Comparison of ENCODE assay signal across 11 mouse cellular contexts in genomic region chr2:145905156-145905555, GRCm38 (mm10). TPM values are rescaled to one million over a fixed set of nuclear protein-coding genes. Genes with fewer than 3 reads are reported as not detected.
A peak's percentile ranks its signal among the peaks of the same experiment; 100 is the strongest.
DNase-seq lines count a peak whose midpoint lies in the region; ATAC-seq and TF ChIP-seq lines count a peak whose summit lies in the region.
"Had no signal": no experiment of that assay in that cellular context is flagged by ENCODE, and none has a peak within 500 bp of the region (broad histone marks: within the 10 kb centered on the region; RNA-seq: fewer than 3 reads in every experiment).

No protein-coding gene starts in this region.

- ATAC-seq in heart, embryonic 11.5 days (replicated peaks; ENCODE audit: insufficient number of reproducible peaks, low FRiP score, low TSS enrichment): no peak
- ATAC-seq in megakaryocyte, adult 5-6 weeks (ENCODE audit: poor library complexity, severe bottlenecking): no peak

- H3K4me1 ChIP-seq in heart, embryonic 11.5 days (ENCODE audit: control insufficient read depth, insufficient read depth, low read length): peaks cover 14% of the 10 kb centered on the region
- H3K4me1 ChIP-seq in megakaryocyte, embryonic 14.5 days: peaks cover 38% of the 10 kb centered on the region
- peaks cover 14% of the 10 kb centered on the region for H3K4me1 ChIP-seq in lung, adult 2 months (ENCODE audit: control insufficient read depth, insufficient read depth, low read length)

- no peak for TF ChIP-seq POLR2A in lung, adult 2 months (IDR thresholded peaks at IDR 0.05; ENCODE audit: borderline replicate concordance, extremely low read depth, low read depth, low read length)

- 76% methylated on average over 6 of the region's 6 CpGs for WGBS in heart, embryonic 11.5 days (ENCODE audit: insufficient replicate concordance)
- 74% methylated on average over 6 of the region's 6 CpGs for WGBS in lung, adult 2 months

- peaks cover 9% of the 10 kb centered on the region for H3K36me3 ChIP-seq in heart, embryonic 11.5 days (ENCODE audit: control insufficient read depth, insufficient read depth, low read length)
- H3K36me3 ChIP-seq in megakaryocyte, embryonic 14.5 days (replicated peaks; ENCODE audit: low read length): peaks cover 44% of the 10 kb centered on the region

- no peaks in the 10 kb centered on the region for H3K27me3 ChIP-seq in heart, embryonic 11.5 days (ENCODE audit: control insufficient read depth, insufficient read depth, low read length)
- no peaks in the 10 kb centered on the region for H3K27me3 ChIP-seq in megakaryocyte, embryonic 14.5 days (replicated peaks)

- no peak overlapping the region for H3K9ac ChIP-seq in heart, embryonic 11.5 days (ENCODE audit: low read depth, low read length)

- no peak overlapping the region for H3K4me3 ChIP-seq in heart, embryonic 11.5 days (ENCODE audit: low read depth, low read length)
- peak overlapping the region; percentile 23 for H3K4me3 ChIP-seq in megakaryocyte, embryonic 14.5 days (replicated peaks)
- no peak overlapping the region for H3K4me3 ChIP-seq in lung, adult 2 months (replicated peaks; ENCODE audit: extremely low read depth, low read depth, low read length)

- no peak for TF ChIP-seq CTCF in lung, adult 2 months (IDR thresholded peaks at IDR 0.05; ENCODE audit: insufficient read depth, low read length)

- 0 out of 2 replicates have a peak overlapping the region, but pooled peaks have one; percentile 85 for H3K4me2 ChIP-seq in heart, embryonic 11.5 days

- peak overlapping the region; percentile 17; the same call in 1 of the 2 replicates for H3K27ac ChIP-seq in heart, embryonic 11.5 days (ENCODE audit: low read depth, low read length)
- H3K27ac ChIP-seq: left cerebral cortex, adult 2 months had no signal

- no peaks in the 10 kb centered on the region for H3K9me3 ChIP-seq in heart, embryonic 11.5 days (replicated peaks; ENCODE audit: control insufficient read depth, low read length)
- no peaks in the 10 kb centered on the region for H3K9me3 ChIP-seq in megakaryocyte, embryonic 14.5 days

- DNase-seq in heart, adult 9 months (ENCODE audit: low spot score in 2 of 2): no peak
- peak; percentile 32 for DNase-seq in NIH3T3 (ENCODE audit: low read depth)
- DNase-seq in natural killer cell, adult 2 months (ENCODE audit: low spot score in 2 of 2): peak; percentile 31 to 42
- DNase-seq in lung, adult 2 months: no peak
- DNase-seq in adrenal gland, adult 8-10 months: no peak
- DNase-seq: adrenal gland, adult 2 months; right cerebral cortex, adult 18-20 months had no signal

RNA-seq across cellular contexts. Expression of gene Naa20, which starts 3.3 kb away (rescaled TPM):
- 185 and 189 TPM in 2 replicates for polyA plus RNA-seq in heart, embryonic 11.5 days (2014; fragmentation: Nextera tagmentation; extraction: Ambion mirVana)
- 15.8 and 55.3 TPM in 2 replicates for polyA plus RNA-seq in megakaryocyte, embryonic 14.5 days (2012; ENCODE audit: insufficient read depth, low replicate concordance)
- 63.9 and 90.0 TPM in 2 replicates for total RNA-seq in megakaryocyte, adult 5-6 weeks (2015)
- total RNA-seq in megakaryocyte, adult 5-6 weeks (2017): 57.8 and 62.5 TPM in 2 replicates
- 23.5 and 27.3 TPM in 2 replicates for polyA plus RNA-seq in lung, adult 2 months (2012; rRNA removed)
- 10 to 100 TPM; 42.6 to 53.3 (median 52.5) TPM for total RNA-seq in adrenal gland, adult 8-10 months (2022)

RNA-seq across cellular contexts. Expression of gene Cfap61, which starts 29.4 kb away (rescaled TPM):
- 0.10 and 1.1 TPM in 2 replicates for polyA plus RNA-seq in heart, embryonic 11.5 days (2014; fragmentation: Nextera tagmentation; extraction: Ambion mirVana)
- polyA plus RNA-seq in megakaryocyte, embryonic 14.5 days (2012; ENCODE audit: insufficient read depth, low replicate concordance): not detected in 2 replicates
- total RNA-seq in megakaryocyte, adult 5-6 weeks (2015): 0.07 TPM in 1 of 2 replicates, not detected in the other
- 0.24 and 0.44 TPM in 2 replicates for total RNA-seq in megakaryocyte, adult 5-6 weeks (2017)
- 5.8 and 6.2 TPM in 2 replicates for polyA plus RNA-seq in lung, adult 2 months (2012; rRNA removed)
- total RNA-seq in adrenal gland, adult 8-10 months (2022): 10 to 100 TPM; 21.7 to 59.7 (median 35.5) TPM

RNA-seq across cellular contexts. Expression of gene Crnkl1, which starts 29.7 kb away (rescaled TPM):
- polyA plus RNA-seq in heart, embryonic 11.5 days (2014; fragmentation: Nextera tagmentation; extraction: Ambion mirVana): 20.4 and 23.5 TPM in 2 replicates
- 2.3 TPM in 1 of 2 replicates, not detected in the other for polyA plus RNA-seq in megakaryocyte, embryonic 14.5 days (2012; ENCODE audit: insufficient read depth, low replicate concordance)
- 29.9 and 34.4 TPM in 2 replicates for total RNA-seq in megakaryocyte, adult 5-6 weeks (2015)
- 69.6 and 73.9 TPM in 2 replicates for total RNA-seq in megakaryocyte, adult 5-6 weeks (2017)
- polyA plus RNA-seq in lung, adult 2 months (2012; rRNA removed): 6.6 and 10.5 TPM in 2 replicates
- total RNA-seq in adrenal gland, adult 8-10 months (2022): 10 to 100 TPM; 25.1 to 35.7 (median 29.0) TPM

Comparison
In these comparisons a context has a peak if more than half of its experiments do, and no peak if none do; other contexts are left out.
1. DNase-seq: peak in NIH3T3 (single experiment) and natural killer cell, adult 2 months (2 of 2); none in heart, adult 9 months (0 of 2), lung, adult 2 months (single experiment) and adrenal gland, adult 8-10 months (single experiment).